Mouse (Mus musculus) intestine, embryonic 16.5 days (tissue): ENCODE measurements around the gene Zbtb24. TPM values are rescaled to one million over a fixed set of nuclear protein-coding genes. Genes with fewer than 3 reads are reported as not detected.
"Not testable (repeated sequence)": the region's sequence is repeated elsewhere in the genome, so short reads cannot be mapped to it uniquely, and the experiment has no call there.

Experiments used
- ATAC-seq: fragments of 200-750 bp; cut with Nextera tagmentation; 2 replicates; pipeline ENCODE4 v1.8.0; 2017; ENCODE audit warnings: moderate TSS enrichment, moderate library complexity
- H3K27ac ChIP-seq: fragments of 300-500 bp; sonication (generic); 2 replicates; pipeline ENCODE4 v1.5.1; 2014; ENCODE audit warnings: mild to moderate bottlenecking, low read length
- H3K27me3 ChIP-seq: fragments of 300-500 bp; sonication (generic); replicated peaks from 2 replicates; pipeline ENCODE4 v1.6.1; 2014; ENCODE audit warnings: low read length, control low read depth, mixed read lengths; ENCODE audit not compliant: control insufficient read depth, insufficient read depth
- H3K36me3 ChIP-seq: fragments of 300-500 bp; sonication (generic); 2 replicates; pipeline ENCODE4 v1.6.1; 2014; ENCODE audit warnings: low read length, control low read depth; ENCODE audit not compliant: control insufficient read depth, insufficient read depth
- H3K4me1 ChIP-seq: fragments of 300-500 bp; sonication (generic); 2 replicates; pipeline ENCODE4 v1.6.1; 2014; ENCODE audit warnings: low read length, control low read depth, mixed read lengths; ENCODE audit not compliant: control insufficient read depth, insufficient read depth
- H3K4me2 ChIP-seq: fragments of 300-500 bp; sonication (generic); 2 replicates; pipeline ENCODE4 v1.6.1; 2014; ENCODE audit warnings: low read depth, low read length, control low read depth
- H3K4me3 ChIP-seq: fragments of 300-500 bp; sonication (generic); 2 replicates; pipeline ENCODE4 v1.5.1; 2014; ENCODE audit warnings: mild to moderate bottlenecking, low read length
- H3K9ac ChIP-seq: fragments of 300-500 bp; sonication (generic); 2 replicates; pipeline ENCODE4 v1.6.1; 2014; ENCODE audit warnings: low read depth, low read length
- H3K9me3 ChIP-seq: fragments of 300-500 bp; sonication (generic); 2 replicates; pipeline ENCODE4 v1.6.1; 2016; ENCODE audit warnings: low read length, control low read depth; ENCODE audit not compliant: control insufficient read depth
- WGBS: fragments of 180-500 bp; shearing (Covaris S2); extraction: QIAGEN DNeasy Blood & Tissue Kit; methylation state at CpG from one replicate; pipeline ENCODE4 v1.1.7; 2014; 5-methylcytosine and 5-hydroxymethylcytosine counted together
- polyA plus RNA-seq: library from polyadenylated mRNA; unstranded; fragments of >200 nt; fragmentation: Nextera tagmentation; extraction: Ambion mirVana; gene quantifications from 2 replicates; pipeline ENCODE4 v1.2.1, GENCODE M21; 2015

The Zbtb24 gene
- 15.4 and 15.6 TPM in 2 replicates for polyA plus RNA-seq

DNA sequence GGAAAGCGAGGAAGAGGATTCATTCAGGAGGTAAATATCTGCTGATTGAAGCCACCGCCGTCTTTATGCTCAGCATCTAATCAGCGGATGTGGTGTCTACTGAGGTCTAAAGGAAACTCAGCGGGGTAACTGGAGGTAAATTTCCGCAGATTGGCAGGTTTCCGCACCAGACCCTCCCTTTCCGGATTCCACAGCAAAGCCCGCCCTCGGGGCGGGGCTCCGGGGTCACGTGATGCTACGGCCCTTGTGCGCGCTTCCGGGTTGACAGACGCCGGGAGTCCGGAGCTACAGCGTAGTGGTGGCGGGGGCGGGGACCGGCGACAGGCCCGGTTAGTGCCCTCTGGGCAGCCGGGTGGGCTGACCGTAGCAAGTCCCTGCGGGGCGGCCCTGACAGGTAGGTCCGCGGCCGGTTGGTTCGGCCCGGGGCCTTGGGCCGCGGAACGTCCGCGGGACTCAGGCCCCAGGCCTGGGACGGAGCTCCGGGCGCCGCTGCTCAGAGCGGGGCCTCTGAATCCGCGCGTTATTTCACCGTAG, at the start of gene Zbtb24:
Gene Zbtb24, plus strand, starts transcription at position 247 of the 534 bp plus-strand sequence.
- Histone ChIP-seq H3K4me1 (peaks cover 16% of the 10 kb centered on the region), H3K9ac (peak within 1 kb of the TSS; percentile 85), H3K4me3 (peak within 1 kb of the TSS; percentile 93), H3K27ac (peak within 1 kb of the TSS; percentile 77), H3K4me2 (peak within 1 kb of the TSS; percentile 88), H3K9me3 (no peaks in the 10 kb centered on the region), H3K27me3 (no peaks in the 10 kb centered on the region), H3K36me3 (no peaks in the 10 kb centered on the region; the same call in none of the 2 replicates)
- WGBS, result under 1% methylated on average over 49 of the region's 49 CpGs
- peak; percentile 96 for ATAC-seq

DNA sequence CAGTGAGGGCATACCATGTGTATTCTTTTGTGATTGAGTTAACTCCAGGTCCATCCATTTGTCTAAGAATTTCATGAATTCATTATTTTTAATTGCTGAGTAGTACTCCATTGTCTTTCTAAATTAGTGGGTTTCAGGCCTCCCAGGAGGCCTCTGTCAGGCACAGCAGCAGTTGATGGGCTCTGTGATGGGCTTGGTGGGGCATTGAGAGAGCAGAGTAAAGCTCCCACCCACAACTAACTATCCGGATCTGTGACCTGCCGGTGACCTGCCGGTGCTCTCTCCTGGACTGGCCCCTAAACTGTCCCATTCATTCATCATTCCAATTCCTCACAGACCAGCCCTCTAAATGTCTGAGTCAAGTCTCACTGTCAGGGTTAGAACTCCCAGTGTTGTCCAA, 49.1 kb upstream of the Zbtb24 start:
- Histone ChIP-seq H3K4me2 (no peak overlapping the region), H3K9ac (no peak overlapping the region), H3K9me3 (no peaks in the 10 kb centered on the region), H3K36me3 (no peaks in the 10 kb centered on the region), H3K4me1 (no peaks in the 10 kb centered on the region), H3K4me3 (no peak overlapping the region), H3K27me3 (no peaks in the 10 kb centered on the region), H3K27ac (no peak overlapping the region)
- 87% methylated on average over 3 of the region's 3 CpGs for WGBS
- ATAC-seq, result no peak

GRCm38 (mm10) chr10:41403364-41403763, 46.8 kb upstream of the Zbtb24 start:
- no peaks in the 10 kb centered on the region for H3K4me1 ChIP-seq
- no peak overlapping the region for H3K9ac ChIP-seq
- ATAC-seq, result no peak
- H3K27ac ChIP-seq, result no peak overlapping the region
- no peaks in the 10 kb centered on the region for H3K36me3 ChIP-seq
- H3K27me3 ChIP-seq, result no peaks in the 10 kb centered on the region
- no peak overlapping the region for H3K4me3 ChIP-seq
- 60% methylated on average over 2 of the region's 2 CpGs for WGBS
- no peak overlapping the region for H3K4me2 ChIP-seq
- H3K9me3 ChIP-seq, result no peaks in the 10 kb centered on the region

GRCm38 (mm10) chr10:41403893-41404612, 46.1 kb upstream of the Zbtb24 start:
- Histone ChIP-seq H3K36me3 (no peaks in the 10 kb centered on the region), H3K4me1 (no peaks in the 10 kb centered on the region), H3K4me2 (no peak overlapping the region), H3K27ac (no peak overlapping the region), H3K9ac (no peak overlapping the region), H3K27me3 (no peaks in the 10 kb centered on the region), H3K4me3 (no peak overlapping the region), H3K9me3 (no peaks in the 10 kb centered on the region)
- WGBS, result 28% methylated on average over 3 of the region's 3 CpGs
- ATAC-seq, result no peak

- H3K36me3 ChIP-seq, H3K9ac ChIP-seq, H3K27ac ChIP-seq, H3K4me2 ChIP-seq, H3K9me3 ChIP-seq, H3K4me1 ChIP-seq, ATAC-seq, H3K4me3 ChIP-seq, H3K27me3 ChIP-seq: not testable (repeated sequence)
- 87% methylated on average over 4 of the region's 4 CpGs for WGBS
Measured at GRCm38 (mm10) chr10:41410176-41410575, 40.0 kb upstream of the Zbtb24 start.

DNA sequence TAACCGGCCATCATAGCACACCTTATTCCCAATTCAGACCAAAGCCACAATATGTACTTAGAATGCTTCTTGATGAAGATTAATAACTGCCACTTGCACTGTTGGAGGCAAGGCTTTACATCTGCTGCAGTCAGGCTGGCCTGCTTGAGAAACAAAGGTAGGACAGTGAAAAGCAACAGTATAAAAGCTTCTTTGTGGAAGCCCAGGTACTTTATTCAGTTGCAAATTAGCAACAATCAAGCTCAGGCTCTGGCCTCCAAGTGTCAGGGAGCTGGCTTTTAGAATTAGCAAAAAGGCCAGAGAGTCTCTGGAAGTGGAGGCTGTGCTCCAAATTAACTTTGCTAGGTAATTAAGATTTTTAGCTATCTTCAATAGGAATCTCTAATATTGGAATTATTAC, 39.4 kb upstream of the Zbtb24 start:
- H3K27ac ChIP-seq, H3K4me2 ChIP-seq, H3K4me3 ChIP-seq, H3K4me1 ChIP-seq, H3K36me3 ChIP-seq, H3K9me3 ChIP-seq, H3K27me3 ChIP-seq, ATAC-seq, H3K9ac ChIP-seq: not testable (repeated sequence)
- 92% methylated on average over 1 of the region's 1 CpGs for WGBS

GRCm38 (mm10) chr10:41413471-41413870, 36.7 kb upstream of the Zbtb24 start:
- not testable (repeated sequence) for H3K4me1 ChIP-seq, H3K4me3 ChIP-seq, H3K9ac ChIP-seq, H3K27me3 ChIP-seq, H3K9me3 ChIP-seq, H3K27ac ChIP-seq, ATAC-seq, H3K4me2 ChIP-seq, H3K36me3 ChIP-seq
- 94% methylated on average over 1 of the region's 1 CpGs for WGBS

- not testable (repeated sequence) for H3K4me1 ChIP-seq, H3K4me3 ChIP-seq, H3K27ac ChIP-seq, H3K27me3 ChIP-seq, ATAC-seq, H3K9ac ChIP-seq, H3K9me3 ChIP-seq, H3K36me3 ChIP-seq, H3K4me2 ChIP-seq
- 86% methylated on average over 2 of the region's 2 CpGs for WGBS
Measured at GRCm38 (mm10) chr10:41415368-41415767, 34.8 kb upstream of the Zbtb24 start.

DNA sequence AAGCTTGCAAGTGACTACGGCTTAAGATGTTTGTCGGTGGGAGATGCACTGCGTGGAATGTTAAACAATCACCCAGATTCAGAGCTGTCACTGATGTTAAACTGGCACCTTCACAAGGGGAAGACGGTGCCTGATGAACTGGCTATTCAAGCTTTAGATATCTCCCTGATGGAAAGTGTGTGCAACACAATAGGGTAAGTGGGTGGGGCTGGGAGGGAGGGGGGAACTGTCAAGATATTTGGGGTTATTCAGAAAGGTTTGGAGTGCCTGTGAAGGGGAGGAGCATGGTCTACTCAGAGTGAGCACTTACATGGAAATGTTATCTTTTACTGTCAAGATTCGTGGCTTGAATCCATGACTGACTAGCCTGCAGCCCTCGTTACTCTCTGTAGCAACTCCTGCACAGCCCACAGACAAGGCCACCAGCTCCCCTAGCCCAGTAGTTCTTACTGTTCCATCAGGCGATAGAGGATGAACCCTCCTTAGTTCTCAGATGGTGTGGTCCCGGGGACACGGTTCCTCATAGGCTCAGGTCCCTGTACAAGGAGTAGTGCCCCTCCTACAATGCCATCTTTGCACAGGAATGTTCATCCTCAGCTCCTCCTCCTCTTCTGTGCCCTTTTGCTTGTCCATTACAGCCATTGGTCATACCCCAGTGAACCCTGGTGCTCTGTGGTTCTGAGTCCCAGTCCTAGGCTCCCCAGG, 29.5 kb upstream of the Zbtb24 start:
- no peaks in the 10 kb centered on the region for H3K27me3 ChIP-seq
- no peak overlapping the region for H3K9ac ChIP-seq
- 65% methylated on average over 9 of the region's 9 CpGs for WGBS
- H3K4me1 ChIP-seq, result no peaks in the 10 kb centered on the region
- no peak overlapping the region for H3K27ac ChIP-seq
- no peak overlapping the region for H3K4me2 ChIP-seq
- ATAC-seq, result no peak
- H3K9me3 ChIP-seq, result no peaks in the 10 kb centered on the region
- H3K36me3 ChIP-seq, result no peaks in the 10 kb centered on the region
- no peak overlapping the region for H3K4me3 ChIP-seq
